In genomic region chr3:96268051-96268775, GRCm38 (mm10) we compare ENCODE assay signal across 8 mouse cellular contexts. TPM values are rescaled to one million over a fixed set of nuclear protein-coding genes. Genes with fewer than 3 reads are reported as not detected.
DNase-seq lines count a peak whose midpoint lies in the region; ATAC-seq lines count a peak whose summit lies in the region.

TSS of gene Hist2h3b (plus strand) at chr3:96268654.

- no peaks in the 10 kb centered on the region for H3K9me3 ChIP-seq in forebrain, embryonic 10.5 days
- H3K9me3 ChIP-seq in heart, embryonic 14.5 days (ENCODE audit: control insufficient read depth, low read length): no peaks in the 10 kb centered on the region
- H3K9me3 ChIP-seq in liver, embryonic 13.5 days (replicated peaks): no peaks in the 10 kb centered on the region
- no peaks in the 10 kb centered on the region for H3K9me3 ChIP-seq in stomach, embryonic 16.5 days (replicated peaks; ENCODE audit: control insufficient read depth, low read length)

- DNase-seq in CD8-positive naive resting alpha-beta T cell, adult 2 months (ENCODE audit: low read depth in 2 of 2, low spot score in 2 of 2): peak; percentile 28 to 42
- peak; percentile 76 for DNase-seq in c-Kit-negative CD71-positive TER-119-positive erythroid progenitor cells, embryonic 14.5 days (ENCODE audit: low read depth, low spot score)
- peak; percentile 75 for DNase-seq in forebrain, embryonic 10.5 days (ENCODE audit: extremely low spot score, low spot score)
- DNase-seq in kidney, postnatal 14 days: peak; percentile 90
- peak; percentile 82 for DNase-seq in liver, embryonic 13.5 days
- peak; percentile 79 for DNase-seq in neural tube, embryonic 10.5 days (ENCODE audit: extremely low spot score, low spot score)

- ATAC-seq in heart, embryonic 14.5 days (ENCODE audit: insufficient number of reproducible peaks, insufficient read depth, low FRiP score, low read depth): peak; percentile 60
- ATAC-seq in liver, embryonic 13.5 days (ENCODE audit: low read depth): peak; percentile 44
- ATAC-seq in stomach, embryonic 16.5 days (ENCODE audit: insufficient read depth, low FRiP score): peak; percentile 77

- peak within 1 kb of the TSS; percentile 79 for H3K9ac ChIP-seq in heart, embryonic 14.5 days (ENCODE audit: low read length)
- H3K9ac ChIP-seq in liver, embryonic 13.5 days: peak within 1 kb of the TSS; percentile 84
- H3K9ac ChIP-seq in stomach, embryonic 16.5 days (ENCODE audit: low read length): peak within 1 kb of the TSS; percentile 75

- no peaks in the 10 kb centered on the region for H3K27me3 ChIP-seq in forebrain, embryonic 10.5 days (ENCODE audit: poor library complexity, severe bottlenecking)
- no peaks in the 10 kb centered on the region for H3K27me3 ChIP-seq in heart, embryonic 14.5 days (ENCODE audit: control insufficient read depth, insufficient read depth, low read length)
- no peaks in the 10 kb centered on the region for H3K27me3 ChIP-seq in liver, embryonic 13.5 days
- H3K27me3 ChIP-seq in stomach, embryonic 16.5 days (ENCODE audit: control insufficient read depth, insufficient read depth, low read length): no peaks in the 10 kb centered on the region

- no peaks in the 10 kb centered on the region for H3K36me3 ChIP-seq in forebrain, embryonic 10.5 days (replicated peaks)
- no peaks in the 10 kb centered on the region for H3K36me3 ChIP-seq in heart, embryonic 14.5 days (ENCODE audit: control insufficient read depth, insufficient read depth, low read length)
- H3K36me3 ChIP-seq in liver, embryonic 13.5 days: no peaks in the 10 kb centered on the region
- no peaks in the 10 kb centered on the region for H3K36me3 ChIP-seq in stomach, embryonic 16.5 days (ENCODE audit: control insufficient read depth, insufficient read depth, low read length)

- WGBS in forebrain, embryonic 10.5 days: 27% methylated on average over 30 of the region's 30 CpGs
- whole genome bisulfite sequencing in heart, embryonic 14.5 days: 28% methylated on average over 28 of the region's 30 CpGs
- WGBS in liver, embryonic 13.5 days (ENCODE audit: insufficient replicate concordance): 22% methylated on average over 29 of the region's 30 CpGs
- WGBS in stomach, embryonic 16.5 days: 12% methylated on average over 29 of the region's 30 CpGs

- peak within 1 kb of the TSS; percentile 96 for H3K27ac ChIP-seq in forebrain, embryonic 10.5 days
- peak within 1 kb of the TSS; percentile 87 to 95 for H3K27ac ChIP-seq in heart, embryonic 14.5 days (replicated peaks in 1 of 2; ENCODE audit: control insufficient read depth in 1 of 2, insufficient read depth in 1 of 2, low read depth in 2 of 2, low read length in 2 of 2)
- H3K27ac ChIP-seq in liver, embryonic 13.5 days: peak within 1 kb of the TSS; percentile 100
- H3K27ac ChIP-seq in stomach, embryonic 16.5 days (ENCODE audit: low read length): peak within 1 kb of the TSS; percentile 92

- H3K4me3 ChIP-seq in forebrain, embryonic 10.5 days: peak within 1 kb of the TSS; percentile 67
- H3K4me3 ChIP-seq in heart, embryonic 14.5 days (ENCODE audit: control insufficient read depth in 1 of 2, insufficient read depth in 1 of 2, low read depth in 1 of 2, low read length in 2 of 2): peak within 1 kb of the TSS; percentile 49 to 53
- peak within 1 kb of the TSS; percentile 59 for H3K4me3 ChIP-seq in liver, embryonic 13.5 days (replicated peaks)
- H3K4me3 ChIP-seq in stomach, embryonic 16.5 days (replicated peaks; ENCODE audit: low read length): peak within 1 kb of the TSS; percentile 63

- H3K4me2 ChIP-seq in heart, embryonic 14.5 days (ENCODE audit: low read length): peak within 1 kb of the TSS; percentile 95
- H3K4me2 ChIP-seq in liver, embryonic 13.5 days: peak within 1 kb of the TSS; percentile 68
- peak within 1 kb of the TSS; percentile 96 for H3K4me2 ChIP-seq in stomach, embryonic 16.5 days (ENCODE audit: low read depth, low read length)

- H3K4me1 ChIP-seq in forebrain, embryonic 10.5 days: peaks cover 41% of the 10 kb centered on the region
- H3K4me1 ChIP-seq in heart, embryonic 14.5 days (ENCODE audit: control insufficient read depth in 2 of 2, insufficient read depth in 2 of 2, low read length in 2 of 2): peaks cover 10 to 13% of the 10 kb centered on the region in 2 experiments
- peaks cover 51% of the 10 kb centered on the region for H3K4me1 ChIP-seq in liver, embryonic 13.5 days (replicated peaks)
- peaks cover 21% of the 10 kb centered on the region for H3K4me1 ChIP-seq in stomach, embryonic 16.5 days (ENCODE audit: control insufficient read depth, insufficient read depth, low read length)

RNA-seq across cellular contexts. Expression of gene Hist2h3b, which starts in this region (rescaled TPM):
- 48.0 and 48.8 TPM in 2 replicates for polyA plus RNA-seq in forebrain, embryonic 10.5 days (2016; fragmentation: Nextera tagmentation; extraction: Ambion mirVana)
- polyA plus RNA-seq in heart, embryonic 14.5 days (2014; fragmentation: Nextera tagmentation; extraction: Ambion mirVana): 26.9 and 32.0 TPM in 2 replicates
- 89.3 and 159 TPM in 2 replicates for polyA plus RNA-seq in liver, embryonic 13.5 days (2015; fragmentation: Nextera tagmentation; extraction: Ambion mirVana)
- polyA plus RNA-seq in stomach, embryonic 16.5 days (2015; fragmentation: Nextera tagmentation; extraction: Ambion mirVana): 29.8 and 39.2 TPM in 2 replicates

Comparison
In these comparisons a context has a peak if more than half of its experiments do, and no peak if none do; other contexts are left out.
1. Peak in every context shown above with its lines: DNase-seq, ATAC-seq, H3K4me3 ChIP-seq and H3K27ac ChIP-seq.
2. DNase-seq: peak in every context shown above with its lines; median percentile 90 in kidney, postnatal 14 days; 82 in liver, embryonic 13.5 days; 79 in neural tube, embryonic 10.5 days; 76 in c-Kit-negative CD71-positive TER-119-positive erythroid progenitor cells, embryonic 14.5 days; 75 in forebrain, embryonic 10.5 days; 35 in CD8-positive naive resting alpha-beta T cell, adult 2 months.